Mouse (Mus musculus): ENCODE data around the gene Nploc4.

DNA sequence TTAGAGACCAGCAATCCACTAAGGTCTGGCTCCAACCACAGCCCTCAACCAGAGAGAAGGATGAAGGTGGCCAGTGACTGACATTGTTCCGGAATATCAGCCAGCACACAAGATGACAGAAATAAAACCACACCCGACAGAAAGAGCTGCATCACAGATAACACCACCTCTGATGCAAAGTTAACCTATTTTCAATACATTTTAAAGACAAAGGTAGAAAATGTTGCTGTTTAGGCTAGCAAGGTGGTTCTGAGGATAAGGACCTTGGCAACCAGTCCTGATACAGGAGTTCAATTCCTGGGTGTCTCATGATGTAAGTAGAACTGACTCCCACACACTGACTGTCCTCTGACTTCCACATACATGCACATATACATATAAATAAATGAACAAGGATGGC lies 38.2 kb downstream of the Nploc4 start:
- TF ChIP-seq CTCF (IDR thresholded peaks at IDR 0.05; ENCODE audit: low read depth) (no peak), EP300 (IDR thresholded peaks at IDR 0.05; ENCODE audit: low read depth) (no peak)
